Mouse (Mus musculus) bone marrow, adult 2 months (tissue): ENCODE measurements around the gene Jade1. TPM values are rescaled to one million over a fixed set of nuclear protein-coding genes. Genes with fewer than 3 reads are reported as not detected.

ENCODE experiments used
- H3K27ac ChIP-seq: fragments of 200-500 bp; 2 replicates; pipeline ENCODE4 v1.5.1; 2012; ENCODE audit warnings: low read depth, mild to moderate bottlenecking, control low read depth, inconsistent platforms, low read length; ENCODE audit not compliant: control insufficient read depth, poor library complexity, insufficient read depth
- H3K4me1 ChIP-seq: fragments of 200-500 bp; 2 replicates; pipeline ENCODE4 v1.6.1; 2011; ENCODE audit warnings: low read length; ENCODE audit not compliant: control insufficient read depth, insufficient read depth
- H3K4me3 ChIP-seq: fragments of 200-500 bp; replicated peaks from 2 replicates; pipeline ENCODE3; 2011; ENCODE audit warnings: mild to moderate bottlenecking, low read depth, low read length, control low read depth; ENCODE audit not compliant: control insufficient read depth
- CTCF ChIP-seq: fragments of 200-500 bp; IDR thresholded peaks from 2 replicates; pipeline ENCODE4 v1.5.1; 2011; ENCODE audit warnings: low read length, control low read depth; ENCODE audit not compliant: control insufficient read depth, insufficient read depth
- POLR2A ChIP-seq: fragments of 200-500 bp; IDR thresholded peaks from 2 replicates; pipeline ENCODE4 v1.6.1; 2011; ENCODE audit warnings: low read depth, mild to moderate bottlenecking, control low read depth, low read length, borderline replicate concordance; ENCODE audit not compliant: control insufficient read depth
- WGBS: fragments of 180-500 bp; shearing (Covaris S2); methylation state at CpG from one replicate; pipeline ENCODE4 v1.1.7; 2018; 5-methylcytosine and 5-hydroxymethylcytosine counted together
- polyA plus RNA-seq: library from polyadenylated mRNA; stranded (reverse); fragments of >200 nt; gene quantifications from 2 replicates; pipeline ENCODE4 v1.2.4, GENCODE M21; 2011; ENCODE audit warnings: low replicate concordance; ENCODE audit not compliant: missing spikeins, insufficient read depth, insufficient read length

The Jade1 gene
- polyA plus RNA-seq, 1 experiment, result 13.1 TPM

DNA sequence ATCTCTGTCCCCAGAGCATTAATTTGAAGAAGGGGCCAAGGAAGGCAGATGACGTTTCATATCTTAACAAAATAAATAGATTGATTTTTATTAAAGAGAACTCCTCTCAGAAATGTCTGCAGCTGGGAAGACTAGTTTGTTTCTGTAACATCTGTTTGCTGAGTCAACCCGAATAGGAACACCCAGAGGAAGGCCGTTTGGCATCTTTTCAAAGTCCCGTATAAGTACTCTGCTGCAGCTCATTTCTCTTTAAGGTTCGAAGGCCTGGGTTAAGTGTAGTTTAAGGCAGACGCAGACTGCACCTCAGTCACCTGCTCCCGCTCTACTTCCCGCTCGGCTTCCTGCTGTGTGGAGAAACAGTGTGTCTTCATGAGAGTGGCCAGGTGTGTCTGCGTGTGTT is 47.4 kb downstream of the Jade1 start:
- WGBS, result 31% methylated on average over 10 of the region's 10 CpGs
- no peak overlapping the region for H3K27ac ChIP-seq
- peaks cover 3% of the 10 kb centered on the region for H3K4me1 ChIP-seq
- H3K4me3 ChIP-seq, result no peak overlapping the region
- TF ChIP-seq CTCF, result no peak
- no peak for TF ChIP-seq POLR2A

DNA sequence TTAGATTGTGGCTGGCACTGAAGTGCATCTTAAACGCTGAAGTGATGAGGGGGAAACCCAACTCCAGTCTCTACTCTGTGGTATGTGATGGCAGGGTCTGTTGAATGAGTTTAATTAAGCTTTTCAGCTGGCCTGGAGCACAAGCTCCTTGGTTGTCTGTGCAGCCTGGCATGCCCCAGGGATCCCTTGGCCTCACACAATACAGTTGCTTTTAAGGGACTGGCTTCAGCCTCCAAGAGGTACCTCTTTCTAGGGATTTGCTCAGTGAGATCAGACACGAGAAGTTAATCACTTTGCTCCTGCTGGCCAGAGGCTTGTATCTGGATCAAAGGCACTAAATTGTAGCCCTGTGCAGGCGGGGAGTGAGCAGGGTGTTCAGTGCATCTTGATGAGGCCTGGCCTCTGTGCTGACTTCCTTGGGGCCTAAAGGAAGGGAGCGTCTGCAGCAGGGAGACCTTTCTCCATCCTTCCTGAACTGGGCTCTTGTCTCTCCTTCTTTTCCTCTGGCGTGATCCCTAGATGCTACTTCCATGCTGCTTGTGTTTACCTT is 48.0 kb downstream of the Jade1 start:
- TF ChIP-seq CTCF, result no peak
- TF ChIP-seq POLR2A, result no peak
- no peak overlapping the region for H3K27ac ChIP-seq
- WGBS, result 65% methylated on average over 5 of the region's 5 CpGs
- H3K4me3 ChIP-seq, result no peak overlapping the region
- H3K4me1 ChIP-seq, result peaks cover 3% of the 10 kb centered on the region

DNA sequence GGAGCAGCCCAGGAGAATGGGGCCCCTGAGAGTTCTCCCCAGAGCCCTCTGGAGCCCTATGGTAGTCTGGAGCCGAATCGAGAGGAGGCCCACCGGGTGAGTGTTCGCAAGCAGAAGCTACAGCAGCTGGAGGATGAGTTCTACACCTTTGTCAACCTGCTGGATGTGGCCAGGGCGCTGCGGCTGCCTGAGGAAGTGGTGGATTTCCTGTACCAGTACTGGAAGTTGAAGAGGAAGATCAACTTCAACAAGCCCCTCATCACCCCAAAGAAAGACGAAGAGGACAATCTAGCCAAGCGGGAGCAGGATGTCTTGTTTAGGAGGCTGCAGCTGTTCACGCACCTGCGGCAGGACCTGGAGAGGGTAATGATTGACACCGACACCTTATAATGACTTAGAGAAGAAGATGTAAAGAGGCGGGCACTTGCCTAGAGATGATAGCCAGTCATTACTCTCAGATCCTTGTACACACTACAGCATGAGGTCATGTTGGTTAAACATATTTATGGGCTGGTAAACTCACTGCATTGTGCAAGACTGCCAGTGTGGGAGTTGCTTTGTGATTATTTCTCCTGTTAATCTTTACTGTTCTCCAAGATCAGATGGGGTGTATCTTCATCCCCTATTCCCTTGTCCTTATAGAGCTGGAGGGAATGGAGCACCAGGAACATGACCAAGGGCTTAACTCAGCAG is 49.2 kb downstream of the Jade1 start:
- H3K4me1 ChIP-seq, result peaks cover 3% of the 10 kb centered on the region
- WGBS, result 28% methylated on average over 12 of the region's 12 CpGs
- peak overlapping the region; percentile 20; the same call in 1 of the 2 replicates for H3K27ac ChIP-seq
- no peak overlapping the region for H3K4me3 ChIP-seq
- no peak for TF ChIP-seq POLR2A
- TF ChIP-seq CTCF, result no peak

DNA sequence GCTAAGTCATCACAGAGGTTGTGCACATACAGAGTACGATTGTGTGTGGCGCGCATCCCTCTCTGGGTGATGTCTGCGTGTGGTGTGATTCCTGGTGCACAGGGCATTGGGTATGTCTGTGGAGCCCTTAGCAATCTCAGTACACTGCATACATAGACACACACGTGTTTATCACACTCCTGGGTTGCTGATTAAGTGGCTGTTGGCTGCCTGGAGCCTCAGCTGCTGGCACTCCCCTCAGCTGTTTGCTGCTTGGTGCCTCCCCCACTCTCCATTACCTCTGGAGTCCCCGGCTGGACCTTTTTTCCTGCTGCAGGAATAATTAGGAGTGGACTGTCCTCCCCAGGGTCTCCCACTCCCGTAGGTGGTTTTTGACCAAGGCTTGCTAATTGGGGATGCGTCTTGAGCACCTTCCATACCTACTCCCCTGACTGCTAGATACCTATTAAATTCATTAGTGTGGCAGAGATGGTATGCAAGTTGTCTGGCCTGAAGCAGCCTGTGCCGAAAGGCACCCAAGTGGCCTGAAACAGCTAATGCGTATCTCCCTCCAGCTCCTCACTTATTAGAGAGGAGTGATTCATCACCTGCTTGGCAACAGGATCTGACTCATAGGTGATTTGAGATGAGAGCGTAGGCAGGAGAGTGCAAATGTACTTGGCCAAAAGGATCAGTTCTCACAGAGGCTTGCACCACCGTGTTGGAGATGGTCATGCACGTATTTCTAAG is 50.2 kb downstream of the Jade1 start:
- peaks cover 3% of the 10 kb centered on the region for H3K4me1 ChIP-seq
- H3K4me3 ChIP-seq, result no peak overlapping the region
- WGBS, result 87% methylated on average over 13 of the region's 13 CpGs
- no peak overlapping the region for H3K27ac ChIP-seq
- no peak for TF ChIP-seq POLR2A
- no peak; the same call in 1 of the 2 replicates for TF ChIP-seq CTCF

DNA sequence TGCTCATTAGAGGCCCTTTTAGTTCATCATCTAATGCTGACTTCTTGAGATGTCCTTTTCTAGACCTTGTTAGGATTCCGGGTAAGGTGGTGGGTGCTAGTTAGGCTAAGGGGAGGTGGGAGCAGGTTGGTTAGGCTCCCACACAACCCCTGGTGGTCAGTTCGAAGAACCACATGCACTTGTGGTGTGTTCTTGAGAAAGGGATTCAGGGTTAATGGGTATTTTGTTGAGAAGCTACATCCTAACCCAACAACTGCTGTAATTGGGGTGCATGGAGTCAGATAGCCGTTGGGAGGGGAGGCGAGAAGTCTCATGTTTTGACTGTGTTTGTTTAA is 50.8 kb downstream of the Jade1 start:
- peaks cover 3% of the 10 kb centered on the region for H3K4me1 ChIP-seq
- TF ChIP-seq POLR2A (no peak), CTCF (no peak)
- WGBS, result 83% methylated on average over 4 of the region's 4 CpGs
- H3K4me3 ChIP-seq, result no peak overlapping the region
- H3K27ac ChIP-seq, result no peak overlapping the region

DNA sequence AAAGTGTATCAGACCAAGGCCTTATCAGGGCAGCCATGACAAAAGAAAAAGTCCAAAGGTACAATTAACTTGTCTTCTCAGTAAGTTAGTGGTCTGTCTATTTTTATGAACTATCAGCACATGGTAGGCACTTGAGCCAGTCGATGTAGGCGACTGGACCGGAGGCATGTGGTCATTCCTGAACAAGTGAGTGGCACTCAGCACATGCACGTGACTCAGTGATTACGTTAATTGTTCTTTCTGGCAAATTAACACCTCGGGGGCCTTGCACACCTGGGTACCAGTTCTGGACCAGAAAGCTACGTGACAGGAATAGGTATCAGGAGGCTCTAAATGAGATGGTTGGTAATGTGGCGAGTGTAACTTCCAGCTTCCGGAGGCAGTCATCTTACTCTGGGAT is 51.5 kb downstream of the Jade1 start:
- no peak for TF ChIP-seq CTCF
- no peak for TF ChIP-seq POLR2A
- 92% methylated on average over 9 of the region's 9 CpGs for WGBS
- Histone ChIP-seq H3K4me3 (no peak overlapping the region), H3K27ac (no peak overlapping the region), H3K4me1 (peaks cover 3% of the 10 kb centered on the region)

DNA sequence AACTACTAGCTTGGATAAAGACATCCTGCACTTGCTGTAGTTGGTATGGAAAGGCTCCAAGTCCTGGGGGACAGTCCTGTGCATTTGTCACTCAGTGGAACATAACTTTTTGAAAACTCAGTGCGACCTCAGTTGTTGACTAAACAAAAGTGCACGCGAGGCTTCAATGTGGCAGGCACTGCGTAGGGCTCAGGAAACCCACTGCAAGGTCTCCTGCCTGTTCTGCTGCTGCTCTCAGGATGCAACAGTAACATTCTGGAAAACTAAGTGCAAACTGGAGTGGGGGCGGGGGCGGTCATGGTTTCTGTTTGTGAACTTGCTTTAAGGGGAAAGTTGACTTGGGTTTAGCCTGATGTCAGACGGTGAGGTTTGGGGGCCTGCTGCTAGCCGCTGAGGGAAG is 51.9 kb downstream of the Jade1 start:
- TF ChIP-seq POLR2A (no peak), CTCF (no peak)
- no peak overlapping the region for H3K27ac ChIP-seq
- WGBS, result 94% methylated on average over 8 of the region's 8 CpGs
- H3K4me3 ChIP-seq, result no peak overlapping the region
- H3K4me1 ChIP-seq, result peaks cover 3% of the 10 kb centered on the region

DNA sequence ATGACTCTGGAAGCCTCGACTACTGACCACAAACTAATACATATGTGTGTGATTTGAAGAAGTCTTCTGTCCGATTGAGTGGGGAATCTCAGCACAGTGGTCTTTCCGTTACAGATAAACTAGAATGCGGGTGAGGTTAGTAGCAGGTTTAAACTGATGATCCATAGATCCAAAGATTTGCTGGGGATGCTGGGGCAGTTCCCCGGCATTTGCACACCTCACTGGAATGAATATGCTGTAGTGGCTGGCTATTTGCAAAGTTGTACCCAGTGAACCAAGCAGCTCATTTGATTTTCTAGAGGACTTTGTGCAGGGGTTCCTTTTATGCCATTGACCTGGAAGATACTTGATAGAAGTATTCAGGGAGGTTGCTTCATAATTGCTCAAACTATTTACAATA is 53.5 kb downstream of the Jade1 start:
- 82% methylated on average over 5 of the region's 5 CpGs for WGBS
- Histone ChIP-seq H3K4me3 (no peak overlapping the region), H3K4me1 (no peaks in the 10 kb centered on the region; the same call in 1 of the 2 replicates), H3K27ac (no peak overlapping the region)
- no peak for TF ChIP-seq POLR2A
- no peak for TF ChIP-seq CTCF

DNA sequence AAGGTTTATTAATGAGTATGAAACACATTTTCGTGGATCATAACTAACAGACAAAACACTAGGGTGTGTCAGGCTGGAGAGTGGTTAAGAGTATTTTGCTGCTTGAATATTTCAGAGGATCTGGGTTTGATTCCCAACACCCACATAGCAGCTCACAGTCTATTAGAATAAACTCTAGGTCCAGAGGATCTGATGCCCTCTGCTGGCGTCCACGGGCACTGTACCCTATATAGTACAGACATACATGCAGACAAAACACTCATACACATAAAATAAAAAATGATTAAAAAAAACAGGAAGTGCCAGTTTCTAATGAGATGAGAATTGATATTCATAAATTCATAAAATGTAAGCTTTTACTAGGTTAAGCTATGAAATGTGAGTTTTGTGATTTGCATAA is 56.7 kb downstream of the Jade1 start:
- WGBS, result 86% methylated on average over 3 of the region's 3 CpGs
- TF ChIP-seq POLR2A (no peak), CTCF (peak; percentile 34; the same call in 1 of the 2 replicates)
- no peak overlapping the region for H3K27ac ChIP-seq
- H3K4me1 ChIP-seq, result no peaks in the 10 kb centered on the region
- no peak overlapping the region for H3K4me3 ChIP-seq
